Mouse (Mus musculus): ENCODE results near the gene Lcn12.

The Lcn12 gene

DNA sequence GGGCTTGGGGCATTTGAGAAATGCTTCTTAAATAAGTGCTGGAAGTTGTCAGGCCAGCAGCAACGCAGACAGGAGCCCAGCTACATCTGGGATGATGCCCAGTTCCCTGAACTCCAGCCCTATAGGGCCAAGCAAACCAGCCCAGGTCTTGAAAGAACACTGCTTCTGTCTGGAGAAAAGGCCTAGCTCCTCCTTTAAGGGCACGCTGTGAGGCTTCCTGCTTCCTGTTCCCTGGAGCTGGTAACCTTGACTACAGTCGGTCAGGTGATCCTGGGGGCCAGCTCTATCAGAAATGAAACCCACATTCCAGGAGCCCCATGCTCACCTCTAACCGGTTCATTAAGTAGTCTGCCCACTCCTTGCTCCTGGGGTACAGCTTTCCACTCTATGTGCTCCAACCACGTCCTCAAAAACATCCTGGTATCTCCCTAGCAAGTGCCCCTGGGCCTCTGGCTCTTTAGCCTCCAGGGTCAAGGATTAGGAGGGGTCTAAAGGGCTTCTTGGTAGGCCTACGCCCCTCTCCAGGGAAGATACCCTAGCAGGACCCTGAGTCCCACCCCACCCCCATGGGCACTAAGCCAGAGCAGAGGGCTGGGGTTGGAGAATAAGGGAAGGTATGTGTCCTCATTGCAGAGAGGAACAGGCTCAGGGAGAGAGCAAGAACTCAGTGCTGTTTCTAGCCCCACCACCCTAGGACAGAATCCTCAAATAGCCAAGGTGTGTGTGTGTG lies 4.3 kb upstream of the Lcn12 start:
- no peak for DNase-seq (ENCODE audit: low spot score in 2 of 2)

DNA sequence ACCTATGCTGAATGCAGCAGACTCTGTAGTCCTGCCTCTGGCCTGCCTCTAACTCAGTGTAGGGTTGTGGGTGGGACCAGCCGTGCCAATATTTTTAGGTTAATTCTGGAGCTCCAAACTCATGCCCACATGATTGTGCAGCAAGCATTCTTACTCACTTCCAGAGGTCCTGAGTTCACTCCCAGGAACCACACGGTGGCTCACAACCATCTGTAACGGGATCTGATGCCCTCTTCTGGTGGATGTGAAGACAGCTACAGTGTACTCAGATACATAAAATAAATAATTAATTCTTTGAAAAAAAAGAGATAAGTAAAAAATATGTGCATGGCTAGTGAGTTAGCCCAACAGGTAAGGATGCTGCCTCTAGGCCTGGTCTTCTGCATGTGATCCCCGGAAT lies 2.8 kb upstream of the Lcn12 start:
- DNase-seq (ENCODE audit: low spot score in 2 of 2), result no peak

DNA sequence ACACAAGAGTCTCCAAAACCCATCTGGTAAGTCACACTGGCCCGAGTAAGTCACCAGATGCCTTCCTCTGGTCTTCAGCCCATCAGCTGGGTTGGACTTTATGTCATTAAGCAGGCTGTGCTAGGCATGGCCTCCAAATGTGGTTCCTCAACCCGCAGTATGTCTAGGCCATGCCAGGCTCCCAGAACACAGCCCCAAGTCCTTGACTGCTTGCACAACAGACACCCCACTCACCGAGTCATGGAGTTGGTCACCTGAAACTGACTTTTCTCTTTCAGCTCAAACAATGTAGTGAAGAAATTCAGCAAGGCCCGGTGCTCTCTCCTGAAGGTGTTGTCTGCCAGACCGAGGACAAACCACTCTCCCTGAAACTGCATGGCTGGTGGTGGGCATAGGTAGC lies 723 bp downstream of the Lcn12 start:
- DNase-seq (ENCODE audit: low spot score in 2 of 2), result no peak

DNA sequence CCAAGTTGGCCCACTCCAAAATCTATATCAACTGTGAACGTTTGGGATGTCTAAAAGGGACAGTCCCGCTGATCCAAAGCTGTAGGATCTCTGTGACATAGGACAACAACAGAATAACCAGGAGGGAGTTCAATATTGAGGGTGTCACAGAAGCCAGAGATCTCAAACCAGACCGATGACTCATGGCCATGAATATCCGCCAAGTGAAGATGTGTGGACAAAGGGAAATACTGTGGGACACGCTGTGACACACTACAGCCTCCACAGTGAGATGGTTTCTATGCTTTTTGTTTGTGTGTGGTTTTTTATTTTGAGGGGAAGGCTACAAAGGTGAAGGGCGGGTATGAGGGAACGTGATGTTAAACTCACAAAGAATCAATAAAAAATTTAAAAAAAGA lies 5.0 kb downstream of the Lcn12 start:
- peak in 1 of 2 experiments; percentile 21 for DNase-seq (ENCODE audit: low spot score in 2 of 2)

DNA sequence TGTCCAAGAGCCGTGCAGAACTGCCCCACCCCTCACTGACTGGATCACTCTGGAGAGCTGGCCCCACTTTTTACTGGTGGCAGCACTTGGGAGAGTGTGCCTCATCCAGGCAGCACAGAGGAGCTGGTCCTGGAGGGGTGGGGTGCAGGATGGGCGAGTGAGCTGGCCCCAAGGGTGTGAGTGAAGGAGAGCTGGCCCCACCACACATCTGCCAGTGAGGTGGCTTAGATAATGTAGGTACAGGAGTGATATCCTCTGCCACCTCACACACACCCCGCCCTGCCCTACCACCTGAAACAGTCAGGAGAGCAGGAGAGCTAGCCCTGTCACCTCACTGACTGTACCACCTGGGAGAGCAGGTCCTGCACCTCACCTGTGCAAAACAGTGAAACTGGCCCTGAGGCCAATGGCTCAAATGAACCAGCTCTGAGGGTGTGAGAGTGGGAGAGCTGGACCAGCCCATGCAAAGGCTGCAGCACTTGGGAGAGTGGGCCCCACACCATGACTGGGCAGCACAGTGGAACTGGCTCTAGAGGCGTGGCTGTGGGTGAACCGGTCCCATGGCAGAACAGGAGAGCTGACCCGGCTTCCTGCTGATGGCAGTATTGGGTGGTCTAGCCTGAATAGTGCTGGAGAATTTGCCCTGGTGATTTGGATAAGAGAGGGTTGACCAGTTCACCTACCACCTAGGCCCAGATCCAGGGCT lies 5.6 kb downstream of the Lcn12 start:
- DNase-seq (ENCODE audit: low spot score in 2 of 2), result no peak

DNA sequence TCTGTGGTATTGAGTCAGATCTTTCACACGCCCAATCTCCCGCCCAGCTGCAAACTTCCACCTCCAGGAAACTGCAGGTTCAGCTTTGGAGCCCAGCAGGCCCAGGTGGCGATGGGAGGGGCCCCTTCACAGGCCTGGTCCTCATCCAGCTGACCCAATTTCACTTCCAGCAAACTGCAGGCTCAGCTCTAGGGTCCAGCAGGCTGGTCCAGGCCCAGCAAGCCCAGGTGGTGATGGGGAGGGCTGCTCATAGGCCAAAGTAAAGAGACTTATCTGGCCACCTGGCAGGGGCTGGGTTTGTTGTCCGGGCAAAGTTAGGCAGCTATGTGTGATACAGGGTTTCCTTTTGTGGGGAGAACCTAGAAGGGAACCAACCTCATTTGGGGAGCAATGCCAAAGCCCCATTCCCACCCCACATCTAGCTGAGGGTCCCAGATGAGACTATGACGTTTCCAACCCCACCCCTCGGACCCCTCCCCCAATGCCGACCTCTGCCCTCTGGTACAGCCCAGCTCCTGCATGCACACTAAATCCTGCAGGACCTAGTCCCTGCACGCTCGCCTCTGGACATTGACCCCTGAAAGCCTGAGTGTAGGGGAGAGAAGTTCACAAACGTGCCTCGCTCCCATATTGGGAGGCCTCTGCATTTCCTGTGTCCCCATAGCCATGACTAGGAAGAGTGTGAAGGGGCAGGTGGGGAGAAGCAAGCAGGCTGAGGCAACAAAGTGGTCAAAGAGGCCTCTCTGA lies 8.6 kb downstream of the Lcn12 start:
- no peak for DNase-seq (ENCODE audit: low spot score in 2 of 2)

DNA sequence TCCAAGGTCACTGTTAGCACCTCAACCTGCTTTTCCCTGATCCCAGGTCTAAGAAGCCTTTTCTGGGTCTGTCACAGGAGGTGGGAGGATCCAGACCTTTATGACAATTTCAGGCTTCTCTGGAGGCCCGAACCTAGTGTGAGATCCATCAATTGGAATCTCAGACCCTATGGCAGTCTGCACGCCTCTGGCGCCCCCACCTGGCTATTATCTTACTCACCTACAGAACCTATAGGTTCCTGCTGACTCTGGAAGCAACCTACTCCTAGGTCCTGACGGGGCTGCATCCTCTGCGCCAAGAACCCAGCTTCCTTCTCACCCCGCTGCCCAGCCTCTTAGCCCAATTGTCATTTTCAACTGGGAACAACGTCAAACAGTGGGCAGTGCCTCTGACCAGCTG lies 10.7 kb downstream of the Lcn12 start:
- no peak for DNase-seq (ENCODE audit: low spot score in 2 of 2)

DNA sequence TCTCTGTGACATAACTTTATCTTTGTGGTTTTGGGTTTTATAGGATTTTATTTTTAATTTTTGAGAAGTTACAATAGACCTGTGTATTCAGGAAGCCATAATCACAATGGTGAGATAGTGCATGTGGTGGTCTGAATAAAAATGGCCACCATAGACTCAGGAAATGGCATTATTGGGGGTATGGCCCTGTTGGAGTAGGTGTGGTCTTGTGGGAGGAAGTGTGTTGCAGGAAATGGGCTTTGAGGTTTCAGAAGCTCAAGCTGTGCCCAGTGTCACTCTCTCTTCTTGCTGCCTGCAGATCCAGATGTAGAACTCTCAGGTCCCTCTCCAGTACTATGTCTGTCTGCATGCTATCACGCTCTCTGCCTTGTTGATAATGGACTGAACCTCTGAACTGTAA lies 13.2 kb downstream of the Lcn12 start:
- DNase-seq (ENCODE audit: low spot score in 2 of 2), result no peak

DNA sequence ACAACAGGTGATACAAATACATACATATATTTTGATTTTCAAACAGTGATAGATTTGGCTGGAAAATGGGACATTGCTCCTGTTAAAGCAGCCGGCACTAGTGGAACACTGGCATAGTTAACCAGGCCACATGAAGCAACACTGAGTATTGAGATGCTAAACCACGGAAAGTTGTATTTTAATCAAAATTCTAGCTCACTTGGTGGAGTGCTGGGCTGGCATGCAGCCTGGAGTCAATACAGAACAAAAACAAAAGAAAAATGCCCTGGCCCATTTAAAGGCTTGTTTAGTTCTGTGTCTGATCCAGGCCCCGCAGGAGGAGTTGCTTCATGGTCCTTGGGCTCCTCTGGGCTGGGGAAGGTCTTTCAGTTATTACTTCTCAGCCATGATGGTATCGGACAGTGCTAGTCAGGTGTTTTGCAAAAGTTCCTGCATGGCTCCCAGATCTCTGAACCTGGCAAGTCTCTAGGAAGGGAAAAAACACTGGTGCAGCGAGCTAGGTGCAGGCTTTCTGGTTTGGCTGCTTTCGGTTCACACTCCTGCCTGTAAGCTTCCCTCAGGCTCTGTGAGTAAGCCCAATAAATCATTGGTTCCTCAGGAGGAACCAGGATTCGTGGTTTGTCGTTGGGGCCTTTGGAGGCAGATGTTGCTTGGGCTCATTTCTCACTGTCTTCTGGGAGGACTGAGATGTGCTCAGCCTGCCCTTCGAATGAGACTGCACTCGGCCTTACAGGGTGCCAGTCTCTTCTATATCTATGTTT lies 14.0 kb downstream of the Lcn12 start:
- peak in 1 of 2 experiments; percentile 18 for DNase-seq (ENCODE audit: low spot score in 2 of 2)

DNA sequence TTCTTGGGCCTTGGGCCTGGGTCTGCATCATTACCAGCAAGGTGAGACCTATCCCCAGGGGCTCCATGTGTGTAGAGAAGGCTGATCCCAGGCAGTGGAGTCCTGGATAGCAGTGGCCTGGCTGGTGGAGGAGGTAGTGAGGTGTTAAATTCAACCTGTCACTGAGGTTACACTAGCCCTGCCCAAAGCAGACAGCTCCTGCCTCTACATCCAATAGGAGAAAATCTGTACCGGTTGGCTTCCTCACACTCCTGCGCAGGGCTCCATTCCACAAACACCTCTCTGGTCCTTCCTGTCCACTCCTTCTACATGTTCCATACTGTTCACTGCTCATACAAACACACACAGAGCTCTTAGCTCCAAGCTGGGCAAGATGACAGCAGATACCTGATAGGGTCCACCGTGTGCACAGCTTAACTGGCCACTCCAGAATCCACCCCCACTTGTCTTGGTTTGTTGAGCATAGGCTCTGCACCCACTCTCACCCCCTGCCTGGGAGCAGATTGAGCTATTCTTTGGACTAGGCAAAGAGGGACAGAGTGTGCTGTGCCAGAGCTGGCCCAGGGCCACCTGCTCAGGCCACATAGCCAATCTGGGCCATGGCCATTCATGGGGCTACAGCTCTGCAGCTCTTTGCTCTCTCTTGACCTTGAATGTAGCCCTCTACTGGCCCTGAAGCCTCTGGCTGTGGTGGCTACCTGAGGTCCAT lies 15.6 kb downstream of the Lcn12 start:
- DNase-seq (ENCODE audit: low spot score in 2 of 2), result peak in 1 of 2 experiments; percentile 33

DNA sequence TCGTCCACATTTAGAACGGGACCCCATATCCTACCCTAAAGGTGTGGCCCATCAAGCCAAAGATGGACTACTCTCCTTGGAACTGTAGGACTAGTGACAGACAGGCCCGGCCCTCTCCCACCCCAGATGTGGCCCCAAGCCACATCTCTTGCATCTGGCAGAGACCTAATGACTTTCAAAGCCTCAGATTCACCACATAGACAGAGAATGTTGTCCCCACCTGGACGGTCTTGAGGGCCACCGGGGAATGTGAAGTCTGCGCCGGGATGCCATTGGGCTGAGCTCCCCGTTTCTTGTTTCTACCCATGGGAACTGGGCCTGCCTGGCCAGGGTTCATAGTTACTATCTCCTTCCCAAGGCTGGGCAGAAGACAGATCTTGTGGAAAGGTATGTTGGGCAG lies 16.2 kb downstream of the Lcn12 start:
- DNase-seq (ENCODE audit: low spot score in 2 of 2), result no peak

DNA sequence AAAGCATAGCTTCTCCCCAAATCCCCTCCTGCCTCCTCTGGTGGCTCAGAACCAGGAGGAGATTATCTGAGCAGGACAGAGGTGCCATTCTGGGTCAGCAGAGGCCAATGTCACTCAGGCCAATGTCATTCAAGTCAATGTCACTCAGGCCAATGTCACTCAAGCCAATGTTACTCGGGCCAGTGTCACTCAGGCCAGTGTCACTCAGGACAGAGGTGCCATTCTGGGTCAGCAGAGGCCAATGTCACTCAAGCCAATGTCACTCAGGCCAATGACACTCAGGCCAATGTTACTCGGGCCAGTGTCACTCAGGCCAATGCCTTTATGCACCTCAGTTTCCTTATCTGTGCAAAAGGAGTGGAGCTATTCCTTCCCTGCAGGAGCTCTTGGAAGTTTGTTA lies 21.2 kb downstream of the Lcn12 start:
- no peak for DNase-seq (ENCODE audit: low spot score in 2 of 2)

DNA sequence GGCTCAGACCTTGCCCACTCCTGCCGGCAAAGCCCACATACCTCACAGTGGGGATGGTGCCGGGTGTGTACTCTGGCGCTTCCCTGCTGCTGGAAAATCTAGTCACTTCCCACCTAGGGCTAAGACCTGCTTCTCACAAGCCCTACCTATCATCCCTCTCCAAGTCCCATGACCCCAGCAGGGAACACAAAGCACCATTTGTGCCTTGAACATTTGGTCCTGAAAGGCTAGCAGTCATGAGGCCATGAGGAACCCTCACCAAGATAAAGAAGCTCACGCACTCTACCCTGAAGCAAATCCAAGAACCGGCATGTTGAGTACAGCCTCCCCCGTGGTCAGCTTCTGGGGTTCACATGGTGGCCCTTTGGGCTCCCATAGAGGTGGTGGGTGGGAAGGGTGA lies 23.7 kb downstream of the Lcn12 start, which contains the start of gene Ptgds:
Ptgds (minus strand) TSS at position 78 of the 400 bp plus-strand sequence.
- DNase-seq (ENCODE audit: low spot score in 2 of 2), result no peak

DNA sequence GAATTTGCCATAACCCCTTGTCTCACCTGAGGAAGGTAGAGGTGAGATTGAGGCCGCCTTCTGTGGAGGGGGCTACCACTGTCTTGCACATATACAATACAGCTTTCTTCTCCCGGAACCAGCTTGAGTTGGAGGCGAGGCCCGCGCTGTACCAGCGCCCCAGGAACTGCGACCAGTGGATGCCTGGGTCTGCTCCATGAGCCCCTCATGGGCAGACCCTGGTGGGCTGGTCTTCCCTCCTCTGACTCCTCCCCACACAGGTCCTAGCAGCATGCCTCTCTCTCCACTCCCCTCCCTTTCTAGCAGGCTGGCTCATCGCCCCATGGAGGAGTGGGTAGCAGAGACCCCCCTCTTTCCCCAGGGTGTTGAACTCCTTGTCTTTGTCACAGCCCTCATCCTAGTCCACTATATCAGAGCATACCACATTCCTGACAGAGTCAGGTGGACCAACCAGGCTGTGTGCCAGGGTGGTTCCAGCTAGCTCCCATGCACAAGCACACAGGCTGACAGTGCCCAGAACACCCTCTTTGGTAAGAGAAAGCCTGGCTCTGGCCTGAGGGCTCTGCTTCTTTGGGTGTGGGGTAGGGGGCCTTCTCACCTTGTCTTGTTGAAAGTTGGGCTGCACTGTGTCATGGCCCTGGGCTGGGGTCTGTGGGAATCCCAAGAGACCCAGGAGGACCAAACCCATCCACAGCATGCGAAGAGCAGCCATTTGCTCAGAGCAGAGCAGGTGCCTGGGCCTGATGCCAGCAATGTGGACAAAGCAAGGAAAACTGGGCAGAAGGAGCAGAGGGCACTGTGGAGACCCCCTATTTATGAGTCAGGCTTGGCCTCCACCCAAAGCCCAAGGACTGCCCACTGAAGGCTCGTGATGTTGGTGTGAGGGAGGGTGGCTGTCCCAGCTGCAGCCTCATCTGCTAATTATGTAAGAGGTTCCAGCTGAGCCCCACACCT lies 24.5 kb downstream of the Lcn12 start:
- no peak for DNase-seq (ENCODE audit: low spot score in 2 of 2)

DNA sequence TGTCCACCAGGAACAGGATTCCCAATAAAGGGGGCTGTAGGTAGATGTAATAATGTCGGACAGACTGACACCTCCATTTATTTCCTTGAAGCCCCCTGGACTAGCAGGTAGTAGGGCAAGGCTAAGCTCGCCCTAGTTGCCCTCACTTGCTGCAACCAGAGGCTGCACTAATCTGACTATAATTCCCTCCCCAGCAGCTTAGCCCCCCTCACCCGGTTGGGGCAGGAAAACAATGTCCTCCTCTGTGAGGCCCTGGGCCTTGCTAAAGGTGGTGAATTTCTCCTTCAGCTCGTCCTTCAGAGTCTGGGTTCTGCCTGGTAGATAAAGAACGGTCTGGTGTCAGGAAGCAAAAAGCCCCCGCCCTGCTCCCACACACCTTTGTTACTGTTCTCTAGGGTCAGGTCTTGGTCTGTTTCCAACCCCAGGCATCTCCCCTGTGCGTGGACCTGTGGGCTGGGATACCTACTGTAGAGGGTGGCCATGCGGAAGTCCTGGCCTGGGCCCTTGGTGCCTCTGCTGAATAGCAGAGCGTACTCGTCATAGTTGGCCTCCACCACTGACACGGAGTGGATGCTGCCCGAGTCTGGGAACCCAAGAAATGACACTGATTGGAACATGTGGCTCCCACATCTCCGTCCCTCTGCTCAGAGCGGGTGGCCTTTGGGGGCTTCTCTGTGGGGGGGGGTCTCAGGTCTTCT lies 26.0 kb downstream of the Lcn12 start:
- no peak for DNase-seq (ENCODE audit: low spot score in 2 of 2)

DNA sequence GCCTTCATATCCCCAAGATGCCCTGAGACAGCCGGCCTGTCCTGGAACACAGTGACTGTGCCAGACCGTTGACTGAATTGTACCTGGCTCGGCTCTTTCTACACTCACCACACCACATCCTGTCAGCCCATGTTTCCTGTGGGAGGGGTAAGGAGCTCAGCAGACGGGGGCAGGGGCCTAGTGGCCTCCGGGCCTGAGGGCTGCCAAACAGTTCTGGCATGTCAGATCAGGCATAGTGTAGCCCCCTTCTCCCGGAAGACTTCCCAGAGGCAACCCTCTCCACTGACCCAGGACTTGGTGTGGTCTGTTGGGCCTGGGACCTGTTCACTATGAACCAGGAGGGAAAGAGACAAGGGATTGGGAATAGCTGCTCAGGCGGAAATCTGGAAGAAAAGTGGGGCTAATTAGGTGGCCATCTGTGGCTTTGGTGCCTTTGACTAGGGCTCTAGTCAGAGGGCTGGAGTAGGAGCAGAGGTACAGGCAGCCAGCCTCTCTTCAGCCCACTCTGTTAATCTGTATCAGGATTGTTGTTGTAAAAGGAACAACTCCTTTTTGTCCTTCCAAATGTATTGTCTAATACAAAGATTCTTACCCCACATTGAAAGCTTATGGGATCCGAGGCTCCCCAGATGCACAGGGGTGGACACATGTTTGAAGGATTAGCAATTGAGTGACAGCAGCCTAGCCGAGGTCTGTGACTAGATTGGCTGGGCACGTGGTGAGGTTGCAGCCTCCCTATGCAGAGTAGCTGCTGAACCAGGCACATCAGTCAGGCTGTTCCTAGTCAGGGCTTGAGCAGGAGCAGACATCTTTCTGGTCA lies 27.7 kb downstream of the Lcn12 start:
- DNase-seq (ENCODE audit: low spot score in 2 of 2), result no peak

DNA sequence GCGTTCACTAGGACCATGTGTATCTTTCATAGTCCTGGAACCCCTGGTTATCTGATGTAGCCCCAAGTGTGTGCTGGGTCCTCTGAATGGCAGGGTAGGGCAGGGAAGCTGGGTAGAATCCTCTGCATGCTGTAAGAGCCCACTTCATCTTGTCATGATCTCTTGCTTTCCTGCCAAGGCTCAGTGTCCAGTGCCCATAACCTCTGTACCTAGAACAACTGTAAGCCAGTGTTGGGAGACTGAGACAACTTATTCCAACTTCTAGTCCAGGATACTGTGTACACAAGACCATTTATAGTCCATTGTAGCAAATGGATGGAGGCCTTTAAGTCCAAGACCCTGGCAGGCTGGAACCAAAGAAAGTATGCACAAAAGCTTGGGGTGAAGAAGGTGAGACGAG lies 28.5 kb downstream of the Lcn12 start:
- DNase-seq (ENCODE audit: low spot score in 2 of 2), result no peak

DNA sequence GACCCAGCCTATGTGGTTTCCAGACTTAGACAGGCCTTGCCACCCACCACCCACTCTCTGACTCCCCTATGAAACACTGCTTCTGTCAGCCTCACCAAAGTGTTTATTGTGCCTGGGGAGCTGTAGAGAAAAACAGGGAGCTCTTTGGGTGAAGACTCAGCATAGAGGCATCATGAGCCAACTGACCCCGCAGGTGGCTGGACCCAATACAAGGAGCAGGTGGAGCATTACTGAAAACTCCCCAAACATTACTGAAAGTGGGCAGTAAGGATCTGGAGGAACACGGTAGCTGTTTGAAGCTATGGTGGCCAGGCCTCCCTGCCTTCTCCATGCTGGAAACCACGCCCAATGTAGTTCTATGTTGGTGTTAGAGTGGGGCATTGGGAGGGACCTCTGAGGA lies 30.1 kb downstream of the Lcn12 start:
- no peak for DNase-seq (ENCODE audit: low spot score in 2 of 2)

DNA sequence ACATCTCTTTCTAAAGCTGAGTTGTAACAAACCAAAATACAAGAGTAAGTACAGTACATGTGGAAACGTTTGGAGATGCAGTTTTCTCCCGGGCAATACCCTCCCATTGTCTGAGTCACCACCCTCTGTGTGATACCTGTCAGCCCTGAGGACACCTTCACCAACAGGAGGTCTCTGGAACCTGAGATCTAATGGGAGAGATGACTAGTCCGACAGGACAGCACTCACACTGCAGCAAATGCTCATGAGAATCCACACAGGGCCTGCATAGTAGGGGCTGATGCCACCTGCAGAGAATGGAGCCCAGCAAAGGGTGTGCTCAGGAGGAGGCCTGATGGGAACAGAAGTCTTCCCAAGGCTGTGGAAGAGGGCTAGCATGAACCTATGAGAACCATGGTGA lies 32.3 kb downstream of the Lcn12 start:
- no peak for DNase-seq (ENCODE audit: low spot score in 2 of 2)

All from urinary bladder, postnatal 36 days (tissue).